Mouse (Mus musculus) fibroblast of lung, adult 2 months (primary cell): ENCODE data around the gene Irs3.
"Not testable (repeated sequence)": the region's sequence is repeated elsewhere in the genome, so short reads cannot be mapped to it uniquely, and the experiment has no call there.

Source experiments
- DNase-seq: peaks from one replicate; pipeline ENCODE4 v3.0.0-alpha.2; 2011; ENCODE audit warnings: low read depth

Gene Irs3

GRCm38 (mm10) chr5:137623937-137624530, 21.5 kb downstream of the Irs3 start:
- DNase-seq, result no peak

- DNase-seq, result no peak
Observed at GRCm38 (mm10) chr5:137615347-137615746, 30.2 kb downstream of the Irs3 start.

- not testable (repeated sequence) for DNase-seq
Observed at GRCm38 (mm10) chr5:137614921-137615320, 30.6 kb downstream of the Irs3 start.

GRCm38 (mm10) chr5:137613550-137613949, 32.0 kb downstream of the Irs3 start, which contains the start of gene Pcolce:
TSS of gene Pcolce (minus strand) at chr5:137613784.
- DNase-seq, result peak; percentile 58

GRCm38 (mm10) chr5:137613076-137613475, 32.4 kb downstream of the Irs3 start:
- no peak for DNase-seq

- peak; percentile 56 for DNase-seq
Observed at GRCm38 (mm10) chr5:137611245-137611602, 34.3 kb downstream of the Irs3 start.

- peak; percentile 53 for DNase-seq
Observed at GRCm38 (mm10) chr5:137610548-137611244, 34.8 kb downstream of the Irs3 start.

- DNase-seq, result no peak
Observed at GRCm38 (mm10) chr5:137610056-137610455, 35.5 kb downstream of the Irs3 start.

GRCm38 (mm10) chr5:137609292-137609691, 36.2 kb downstream of the Irs3 start:
- DNase-seq, result no peak

- DNase-seq, result no peak
Observed at GRCm38 (mm10) chr5:137608654-137609190, 36.8 kb downstream of the Irs3 start.

- DNase-seq, result no peak
Observed at GRCm38 (mm10) chr5:137607860-137608653, 37.5 kb downstream of the Irs3 start.

- DNase-seq, result no peak
Observed at GRCm38 (mm10) chr5:137601365-137601729, 44.2 kb downstream of the Irs3 start.

GRCm38 (mm10) chr5:137600619-137601364, 44.7 kb downstream of the Irs3 start, which contains the start of gene Mospd3:
TSS of gene Mospd3 (minus strand) at chr5:137601058.
- peak; percentile 99 for DNase-seq

GRCm38 (mm10) chr5:137600281-137600618, 45.3 kb downstream of the Irs3 start:
- no peak for DNase-seq

GRCm38 (mm10) chr5:137599600-137599999, 45.9 kb downstream of the Irs3 start:
- DNase-seq, result no peak

- no peak for DNase-seq
Observed at GRCm38 (mm10) chr5:137598100-137598826, 47.3 kb downstream of the Irs3 start.

- no peak for DNase-seq
Observed at GRCm38 (mm10) chr5:137597625-137598024, 47.9 kb downstream of the Irs3 start.

GRCm38 (mm10) chr5:137596601-137597261, 48.8 kb downstream of the Irs3 start:
- no peak for DNase-seq

GRCm38 (mm10) chr5:137595921-137596320, 49.6 kb downstream of the Irs3 start:
- no peak for DNase-seq
